Mouse (Mus musculus) activated CD4-positive, CD25-positive, alpha-beta regulatory T cell, adult 4 months (primary cell): ENCODE results near the gene Plbd2. TPM values are rescaled to one million over a fixed set of nuclear protein-coding genes. Genes with fewer than 3 reads are reported as not detected.

ENCODE experiments used
- ATAC-seq: one replicate; pipeline ENCODE4 v1.8.0; 2017
- polyA plus RNA-seq, 2 experiments: library from polyadenylated mRNA; unstranded; fragments of 100-300 nt; shearing (Covaris generic); gene quantifications; one replicate each; pipeline ENCODE4 v1.2.1; 2017

Plbd2 gene
- polyA plus RNA-seq, 2 experiments from 2014 or later, result 3.8 to 4.7 TPM

- no peak for ATAC-seq
Observed at GRCm38 (mm10) chr5:120435731-120436501, 67.5 kb downstream of the Plbd2 start.

GRCm38 (mm10) chr5:120435006-120435681 lies 68.3 kb downstream of the Plbd2 start:
- no peak for ATAC-seq

GRCm38 (mm10) chr5:120434231-120434735 lies 69.1 kb downstream of the Plbd2 start:
- no peak for ATAC-seq

Other genes with a start within 250 kb of the Plbd2 start
- gene Lhx5, start 71.9 kb downstream of the Plbd2 start, polyA plus RNA-seq, result not detected
- gene Sdsl, start 30.8 kb downstream of the Plbd2 start, polyA plus RNA-seq, result not detected
- gene Sds, start 27.1 kb downstream of the Plbd2 start, polyA plus RNA-seq, result not detected
- 1 to 10 TPM; 4.7 to 7.2 TPM for gene Slc8b1, start 7.5 kb upstream of the Plbd2 start, polyA plus RNA-seq
- 10 to 100 TPM; 10.9 to 13.0 TPM for gene Tpcn1, start 85.0 kb upstream of the Plbd2 start, polyA plus RNA-seq
- under 1 TPM; 0.41 to 0.70 TPM for gene Iqcd, start 85.4 kb upstream of the Plbd2 start, polyA plus RNA-seq
- 1 to 10 TPM; 1.1 to 2.4 TPM for gene Rita1, start 109.0 kb upstream of the Plbd2 start, polyA plus RNA-seq
- 10 to 100 TPM; 11.7 to 18.4 TPM for gene Ddx54, start 109.1 kb upstream of the Plbd2 start, polyA plus RNA-seq
- gene Cfap73, start 130.6 kb upstream of the Plbd2 start, polyA plus RNA-seq, result not detected
- gene Rasal1, start 145.2 kb upstream of the Plbd2 start, polyA plus RNA-seq, result 10 to 100 TPM in 1 of 2 experiments, 1 to 10 TPM in 1; 7.6 to 11.4 TPM
- gene Dtx1, start 208.3 kb upstream of the Plbd2 start, polyA plus RNA-seq, result 10 to 100 TPM; 45.6 to 48.2 TPM
- gene Oas2, start 246.2 kb upstream of the Plbd2 start, polyA plus RNA-seq, result 1 to 10 TPM; 1.9 to 2.5 TPM